Mouse (Mus musculus): ENCODE measurements at regions not wholly inside any gene's neighbourhood (a gene's known extent, or its start where the extent isn't known, plus 50 kb on each side); places are given as distances from the start of the nearest gene placed in this dataset.

GRCm38 (mm10) chr6:19214700-19215099 is 348.6 kb downstream of the Ankrd7 start:
- no peak for DNase-seq

- DNase-seq, result no peak
These were observed 349.0 kb downstream of the Ankrd7 start for GRCm38 (mm10) chr6:19215124-19215523.

GRCm38 (mm10) chr6:19264075-19264819 is 398.1 kb downstream of the Ankrd7 start:
- no peak for DNase-seq

GRCm38 (mm10) chr6:19273207-19273606 is 407.1 kb downstream of the Ankrd7 start:
- DNase-seq, result no peak

- peak; percentile 81 for DNase-seq
These were observed 416.7 kb downstream of the Ankrd7 start for GRCm38 (mm10) chr6:19282682-19283333.

GRCm38 (mm10) chr6:19332659-19333058 is 466.5 kb downstream of the Ankrd7 start:
- DNase-seq, result no peak

GRCm38 (mm10) chr6:19335653-19336052 is 469.5 kb downstream of the Ankrd7 start:
- DNase-seq, result no peak

GRCm38 (mm10) chr6:19338470-19338869 is 472.4 kb downstream of the Ankrd7 start:
- no peak for DNase-seq

Data from layer of hippocampus, adult 9-11 months (tissue).